Mouse (Mus musculus) heart, embryonic 12.5 days (tissue): ENCODE measurements at regions not wholly inside any gene's neighbourhood (a gene's known extent, or its start where the extent isn't known, plus 50 kb on each side); places are given as distances from the start of the nearest gene placed in this dataset.

Source experiments
- ATAC-seq: fragments of 200-750 bp; cut with Nextera tagmentation; 2 replicates; pipeline ENCODE4 v1.8.0; 2017; ENCODE audit warnings: moderate TSS enrichment, moderate library complexity; ENCODE audit not compliant: insufficient number of reproducible peaks, low FRiP score
- H3K27ac ChIP-seq: fragments of 300-500 bp; sonication (generic); 2 replicates; pipeline ENCODE4 v1.5.1; 2016; ENCODE audit warnings: mild to moderate bottlenecking, moderate library complexity; ENCODE audit not compliant: poor library complexity, severe bottlenecking
- H3K27me3 ChIP-seq: fragments of 300-500 bp; sonication (generic); replicated peaks from 2 replicates; pipeline ENCODE4 v1.6.1; 2016; ENCODE audit warnings: mild to moderate bottlenecking, moderate library complexity
- H3K36me3 ChIP-seq: fragments of 300-500 bp; sonication (generic); 2 replicates; pipeline ENCODE4 v1.6.1; 2016; ENCODE audit warnings: mild to moderate bottlenecking, moderate library complexity
- H3K4me1 ChIP-seq: fragments of 300-500 bp; sonication (generic); replicated peaks from 2 replicates; pipeline ENCODE4 v1.6.1; 2016; ENCODE audit warnings: mild to moderate bottlenecking
- H3K4me2 ChIP-seq: fragments of 300-500 bp; sonication (generic); 2 replicates; pipeline ENCODE4 v1.6.1; 2016; ENCODE audit warnings: mild to moderate bottlenecking, moderate library complexity
- H3K4me3 ChIP-seq: fragments of 300-500 bp; sonication (generic); 2 replicates; pipeline ENCODE4 v1.5.1; 2016; ENCODE audit warnings: mild to moderate bottlenecking
- H3K9ac ChIP-seq: fragments of 300-500 bp; sonication (generic); 2 replicates; pipeline ENCODE4 v1.6.1; 2016; ENCODE audit warnings: mild to moderate bottlenecking, moderate library complexity
- H3K9me3 ChIP-seq: fragments of 300-500 bp; sonication (generic); replicated peaks from 2 replicates; pipeline ENCODE4 v1.6.1; 2016; ENCODE audit warnings: mild to moderate bottlenecking, moderate library complexity
- WGBS: fragments of 180-500 bp; shearing (Covaris S2); methylation state at CpG from one replicate; pipeline ENCODE4 v1.1.7; 2016; 5-methylcytosine and 5-hydroxymethylcytosine counted together

DNA sequence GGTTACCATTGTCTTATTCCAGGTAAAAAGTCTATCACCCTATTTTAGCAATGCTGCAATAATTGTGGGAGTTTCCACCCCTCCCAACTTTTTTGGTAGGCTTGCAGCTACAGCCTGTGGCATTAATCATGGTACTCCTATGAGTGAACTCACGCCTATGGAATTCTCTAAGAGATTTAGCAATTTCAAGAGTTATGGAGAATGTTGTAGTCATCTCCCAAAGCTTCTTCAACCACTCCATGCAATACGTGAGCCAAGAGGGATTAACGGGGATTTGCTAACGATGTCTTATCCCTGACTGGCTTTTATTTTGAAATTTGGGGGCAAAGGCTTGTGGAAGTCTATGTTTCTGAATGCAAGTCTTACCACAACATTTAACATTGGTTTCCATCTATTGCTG lies 125.5 kb upstream of the Phactr1 start:
- H3K9ac ChIP-seq, result no peak overlapping the region
- H3K4me3 ChIP-seq, result no peak overlapping the region
- no peak for ATAC-seq
- no peaks in the 10 kb centered on the region for H3K9me3 ChIP-seq
- peaks cover 4% of the 10 kb centered on the region; the same call in 1 of the 2 replicates for H3K4me1 ChIP-seq
- WGBS, result 82% methylated on average over 4 of the region's 4 CpGs
- H3K36me3 ChIP-seq, result no peaks in the 10 kb centered on the region
- no peak overlapping the region for H3K4me2 ChIP-seq
- no peaks in the 10 kb centered on the region for H3K27me3 ChIP-seq
- no peak overlapping the region for H3K27ac ChIP-seq

DNA sequence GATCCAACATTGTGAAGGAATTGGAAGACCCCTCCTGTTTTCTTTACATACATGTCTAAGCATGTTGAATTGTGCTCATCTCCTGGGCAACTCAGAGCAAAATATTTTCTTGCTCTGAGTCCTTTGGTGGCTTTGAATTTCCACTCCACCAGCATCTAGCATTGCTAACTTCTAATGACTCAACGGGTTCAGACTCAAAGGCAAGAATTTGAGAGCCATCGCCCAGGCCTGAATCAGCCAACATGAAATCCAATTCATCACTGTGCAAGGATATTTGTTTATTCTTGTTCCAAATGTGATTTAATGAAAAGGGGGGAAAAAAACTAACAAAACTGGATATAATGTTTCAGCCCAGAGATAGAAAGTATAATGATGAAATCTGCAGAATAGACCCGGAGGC lies 121.9 kb upstream of the Phactr1 start:
- Histone ChIP-seq H3K9me3 (no peaks in the 10 kb centered on the region), H3K9ac (no peak overlapping the region), H3K4me3 (no peak overlapping the region), H3K27ac (no peak overlapping the region), H3K27me3 (no peaks in the 10 kb centered on the region), H3K4me1 (no peaks in the 10 kb centered on the region), H3K4me2 (no peak overlapping the region), H3K36me3 (no peaks in the 10 kb centered on the region)
- ATAC-seq, result no peak
- 85% methylated on average over 3 of the region's 3 CpGs for WGBS

DNA sequence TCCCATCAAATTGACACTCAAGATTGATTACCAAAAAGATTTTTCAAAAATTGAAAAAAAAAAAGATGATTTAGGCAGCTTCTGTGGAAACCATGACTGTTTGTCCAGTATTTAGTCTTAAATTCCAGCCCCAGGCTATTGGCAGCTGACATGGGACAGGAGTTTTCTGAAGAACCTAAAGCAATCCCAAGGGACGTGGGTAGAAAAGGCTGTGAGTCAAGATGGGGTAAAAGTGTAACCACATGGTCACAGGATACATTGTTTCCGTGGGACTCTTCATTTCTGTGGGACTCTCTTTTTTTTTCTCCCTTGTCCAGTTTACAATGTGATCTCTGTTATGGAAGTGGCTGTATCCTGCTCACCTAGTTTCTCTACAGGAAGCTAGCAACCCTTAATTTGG lies 119.0 kb upstream of the Phactr1 start:
- Histone ChIP-seq H3K4me3 (no peak overlapping the region), H3K9ac (no peak overlapping the region), H3K4me2 (no peak overlapping the region), H3K27me3 (no peaks in the 10 kb centered on the region), H3K9me3 (no peaks in the 10 kb centered on the region), H3K36me3 (no peaks in the 10 kb centered on the region), H3K27ac (no peak overlapping the region), H3K4me1 (no peaks in the 10 kb centered on the region)
- ATAC-seq, result no peak
- 71% methylated on average over 2 of the region's 2 CpGs for whole genome bisulfite sequencing

DNA sequence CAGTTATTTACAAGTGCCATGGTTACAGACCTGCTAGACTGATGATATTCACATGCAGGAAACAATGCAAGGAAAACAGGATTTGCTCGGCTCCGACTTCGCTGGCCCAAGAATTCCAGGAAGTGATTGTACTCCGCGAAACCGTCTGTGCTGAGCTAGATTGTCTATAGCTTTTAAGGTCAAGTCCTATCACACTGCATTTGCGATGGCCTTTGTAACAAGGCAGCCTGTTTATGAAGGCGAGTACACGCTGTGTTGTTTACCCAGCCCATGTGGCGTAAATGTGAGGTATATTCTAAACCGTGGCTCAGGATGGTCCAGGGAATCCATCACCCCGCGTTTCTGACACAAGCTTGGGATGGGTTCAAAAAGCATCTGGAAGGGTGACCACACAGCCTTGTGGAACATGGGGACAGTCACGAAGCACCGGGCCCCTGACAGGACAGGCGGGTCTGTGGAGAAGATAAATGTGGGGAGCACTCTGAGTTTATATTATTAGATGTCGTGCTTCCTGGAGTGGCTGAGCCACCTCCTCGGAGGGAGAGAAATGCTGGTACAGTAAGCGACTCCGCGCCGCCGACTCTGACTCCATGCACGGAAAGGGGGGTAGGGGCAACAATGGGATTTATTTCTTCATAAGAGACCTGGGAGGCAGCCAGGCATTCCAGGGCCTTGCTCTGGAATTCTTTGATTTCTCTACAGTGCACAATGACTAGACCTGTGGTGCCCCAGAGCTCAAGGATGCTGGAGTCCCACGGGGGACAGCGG lies 114.9 kb upstream of the Phactr1 start:
- peak; percentile 73 for ATAC-seq
- H3K9ac ChIP-seq, result no peak overlapping the region
- WGBS, result 55% methylated on average over 26 of the region's 26 CpGs

DNA sequence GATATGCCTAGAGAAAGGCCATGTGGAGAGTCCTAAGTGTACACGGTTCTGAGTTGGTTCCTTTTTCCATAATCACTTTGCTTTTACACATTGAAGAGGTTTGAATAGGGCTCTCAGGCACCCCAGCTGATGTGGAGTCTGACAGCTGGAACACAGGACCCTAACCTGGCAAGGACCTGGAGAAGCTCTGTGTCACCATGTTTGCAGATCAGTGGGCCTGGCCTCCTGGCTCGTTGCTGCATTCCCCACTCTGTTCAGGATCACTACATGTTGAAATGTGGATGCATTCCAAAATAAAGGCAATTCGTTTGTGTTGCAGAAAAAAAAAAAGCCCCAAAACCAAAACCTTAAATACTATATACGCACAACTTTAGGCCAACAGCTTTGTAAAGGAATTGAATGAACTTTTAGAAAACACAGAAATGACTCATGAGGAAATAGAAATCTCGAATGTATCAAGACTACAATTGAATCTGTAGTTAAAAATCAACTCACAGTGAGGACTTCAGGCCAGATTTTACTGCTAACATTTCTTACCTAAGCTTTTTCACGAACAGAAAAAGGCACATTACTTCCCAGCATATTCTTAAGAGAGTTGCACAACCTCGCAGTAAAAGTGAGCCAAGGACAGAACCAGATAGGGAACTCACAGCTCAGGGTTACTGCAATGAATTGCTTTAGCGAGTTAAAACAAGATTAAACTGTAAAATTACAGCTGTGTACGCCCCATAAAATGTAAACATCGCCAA lies 109.6 kb upstream of the Phactr1 start:
- no peaks in the 10 kb centered on the region for H3K27me3 ChIP-seq
- WGBS, result 69% methylated on average over 10 of the region's 10 CpGs
- ATAC-seq, result no peak
- no peak overlapping the region for H3K9ac ChIP-seq
- no peaks in the 10 kb centered on the region for H3K9me3 ChIP-seq
- H3K4me3 ChIP-seq, result no peak overlapping the region
- H3K4me1 ChIP-seq, result peaks cover 3% of the 10 kb centered on the region; the same call in 1 of the 2 replicates
- H3K27ac ChIP-seq, result no peak overlapping the region
- H3K36me3 ChIP-seq, result no peaks in the 10 kb centered on the region
- H3K4me2 ChIP-seq, result no peak overlapping the region

More for the DNA sequence above, 114.9 kb upstream of the Phactr1 start:
- Histone ChIP-seq H3K27me3 (no peaks in the 10 kb centered on the region), H3K36me3 (no peaks in the 10 kb centered on the region), H3K4me2 (peak overlapping the region; percentile 31; the same call in 1 of the 2 replicates), H3K4me1 (no peaks in the 10 kb centered on the region), H3K27ac (peak overlapping the region; percentile 52; the same call in 1 of the 2 replicates), H3K4me3 (no peak overlapping the region), H3K9me3 (no peaks in the 10 kb centered on the region)

DNA sequence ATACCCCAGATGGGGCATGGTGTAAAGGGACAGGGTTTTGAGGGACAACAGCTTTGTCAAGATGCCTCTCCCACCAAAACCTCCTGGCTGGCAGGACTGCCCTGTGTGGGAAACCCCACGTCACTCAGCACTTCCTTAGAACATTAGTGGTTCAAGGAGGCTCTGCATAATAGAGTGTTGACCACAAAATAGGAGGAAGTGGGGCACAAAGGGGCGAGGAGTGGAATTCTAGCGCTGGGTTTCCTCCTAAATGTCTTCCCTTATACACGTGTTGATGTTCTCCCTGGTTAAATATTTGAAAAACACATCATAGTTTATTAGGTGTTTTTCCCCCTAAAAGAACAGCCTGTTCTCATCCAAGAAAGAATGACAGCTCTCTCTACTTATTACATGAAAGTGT lies 106.2 kb upstream of the Phactr1 start:
- no peaks in the 10 kb centered on the region for H3K9me3 ChIP-seq
- ATAC-seq, result no peak
- H3K27me3 ChIP-seq, result no peaks in the 10 kb centered on the region
- H3K9ac ChIP-seq, result no peak overlapping the region
- 35% methylated on average over 4 of the region's 4 CpGs for WGBS
- no peak overlapping the region for H3K4me3 ChIP-seq
- no peaks in the 10 kb centered on the region for H3K36me3 ChIP-seq
- no peak overlapping the region for H3K4me2 ChIP-seq
- H3K27ac ChIP-seq, result no peak overlapping the region
- H3K4me1 ChIP-seq, result peaks cover 11% of the 10 kb centered on the region; the same call in 1 of the 2 replicates

DNA sequence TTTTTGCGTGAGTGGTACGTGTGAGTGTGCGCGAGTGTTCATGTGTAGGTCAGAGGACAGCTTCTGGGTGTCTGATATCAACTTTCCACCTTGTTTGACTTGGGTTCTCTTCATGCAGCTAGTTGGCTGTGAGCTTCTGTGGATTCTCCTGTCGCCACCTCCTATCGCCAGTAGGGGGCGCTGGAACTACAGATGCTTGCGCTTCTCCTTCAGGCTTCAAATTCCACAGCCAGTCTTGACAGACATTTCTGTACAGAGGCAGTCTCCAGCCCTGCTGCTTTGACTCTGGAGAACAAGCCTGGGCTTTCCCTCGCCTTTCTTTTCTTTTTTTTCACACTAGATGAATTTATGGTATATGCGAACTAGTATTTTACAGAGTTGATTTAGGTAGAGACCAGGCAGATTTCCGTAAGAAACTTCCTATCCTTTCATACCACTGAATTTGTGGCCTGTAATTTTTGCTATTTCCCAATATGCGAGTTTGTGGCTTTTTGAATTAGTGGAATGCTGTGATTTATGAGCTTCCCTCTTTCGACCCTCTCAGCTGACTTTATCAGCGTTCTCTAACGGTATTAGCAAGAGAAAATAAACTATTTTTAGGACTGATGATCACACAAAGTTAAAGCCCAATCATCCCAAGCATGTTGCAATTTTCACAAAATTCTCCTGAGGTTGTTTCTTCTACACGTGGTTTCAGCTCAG lies 104.5 kb upstream of the Phactr1 start:
- Histone ChIP-seq H3K36me3 (no peaks in the 10 kb centered on the region), H3K27ac (no peak overlapping the region), H3K4me2 (no peak overlapping the region), H3K4me3 (no peak overlapping the region), H3K9me3 (no peaks in the 10 kb centered on the region), H3K4me1 (peaks cover 11% of the 10 kb centered on the region; the same call in 1 of the 2 replicates), H3K9ac (no peak overlapping the region), H3K27me3 (no peaks in the 10 kb centered on the region)
- 25% methylated on average over 16 of the region's 16 CpGs for WGBS
- ATAC-seq, result no peak

DNA sequence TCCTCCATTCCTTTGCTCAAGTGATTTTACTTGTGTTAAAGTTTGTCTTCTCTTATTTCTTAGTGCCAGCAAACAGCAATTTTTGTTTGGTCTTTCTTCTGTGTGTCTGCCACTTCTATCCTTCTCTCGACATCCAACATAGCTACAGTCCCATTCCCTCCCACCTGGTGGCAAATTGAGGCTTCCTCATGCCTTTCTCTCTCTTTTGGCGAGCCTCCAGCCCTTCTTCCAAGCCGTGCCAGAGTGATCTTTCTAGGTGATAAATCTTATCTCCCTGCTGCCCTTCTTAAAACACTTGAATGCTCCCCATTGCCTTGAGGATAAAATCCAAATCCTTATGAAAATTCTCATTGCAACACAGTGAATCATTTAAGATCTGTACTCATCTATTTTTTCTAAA lies 101.0 kb upstream of the Phactr1 start:
- no peak overlapping the region for H3K4me2 ChIP-seq
- H3K36me3 ChIP-seq, result no peaks in the 10 kb centered on the region
- no peak overlapping the region for H3K9ac ChIP-seq
- H3K27ac ChIP-seq, result no peak overlapping the region
- ATAC-seq, result no peak
- H3K4me3 ChIP-seq, result no peak overlapping the region
- no peaks in the 10 kb centered on the region for H3K9me3 ChIP-seq
- 38% methylated on average over 3 of the region's 3 CpGs for WGBS
- H3K27me3 ChIP-seq, result no peaks in the 10 kb centered on the region
- H3K4me1 ChIP-seq, result 0 out of 2 replicates have a peak, but pooled peaks cover 8% of the 10 kb centered on the region

DNA sequence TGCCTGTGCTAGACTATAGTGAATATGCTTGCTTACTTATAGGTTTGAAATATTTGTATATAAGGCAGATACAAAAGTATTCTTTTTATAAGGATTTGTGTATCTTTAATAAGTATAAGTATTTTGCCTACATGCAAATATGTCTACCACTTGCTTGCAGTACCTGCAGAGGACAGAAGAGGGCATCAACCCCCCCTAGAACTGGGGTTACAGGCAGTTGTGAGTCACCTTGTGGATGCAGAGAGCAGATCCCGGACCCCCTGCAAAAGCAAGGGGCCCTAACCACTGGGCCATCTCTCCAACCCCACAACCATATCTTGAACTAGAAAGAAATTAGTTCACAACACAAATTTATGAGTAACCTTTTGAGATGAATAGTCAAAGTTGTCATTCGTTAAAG lies 91.3 kb upstream of the Phactr1 start:
- H3K9ac ChIP-seq, result no peak overlapping the region
- H3K27me3 ChIP-seq, result no peaks in the 10 kb centered on the region
- no peak overlapping the region for H3K4me2 ChIP-seq
- 66% methylated on average over 2 of the region's 2 CpGs for WGBS
- ATAC-seq, result no peak
- no peak overlapping the region for H3K27ac ChIP-seq
- H3K4me1 ChIP-seq, result peaks cover 10% of the 10 kb centered on the region
- no peaks in the 10 kb centered on the region for H3K36me3 ChIP-seq
- no peak overlapping the region for H3K4me3 ChIP-seq
- H3K9me3 ChIP-seq, result no peaks in the 10 kb centered on the region

DNA sequence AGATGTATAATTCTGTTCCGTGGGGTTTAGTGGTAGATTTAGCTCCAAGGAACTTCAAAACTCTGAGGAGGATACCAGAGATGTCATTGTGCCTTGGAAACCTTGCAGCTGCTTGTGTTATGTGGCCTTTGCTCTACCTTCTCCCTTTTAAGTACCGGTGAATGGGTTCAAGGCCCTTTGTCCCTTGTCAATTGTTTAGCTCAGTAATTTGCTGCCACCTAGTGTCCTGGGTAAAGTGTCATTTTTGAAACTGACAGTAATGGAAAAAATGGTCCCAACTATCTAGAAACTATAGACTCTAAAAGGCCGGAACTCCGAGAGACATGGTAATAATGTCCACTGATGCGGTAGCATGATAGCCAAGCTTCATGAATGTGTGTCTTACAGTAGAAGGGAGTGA lies 90.8 kb upstream of the Phactr1 start:
- no peak for ATAC-seq
- no peak overlapping the region for H3K9ac ChIP-seq
- H3K4me3 ChIP-seq, result no peak overlapping the region
- H3K4me1 ChIP-seq, result peaks cover 10% of the 10 kb centered on the region
- no peaks in the 10 kb centered on the region for H3K9me3 ChIP-seq
- no peak overlapping the region for H3K4me2 ChIP-seq
- no peaks in the 10 kb centered on the region for H3K36me3 ChIP-seq
- H3K27ac ChIP-seq, result no peak overlapping the region
- 75% methylated on average over 5 of the region's 5 CpGs for WGBS
- no peaks in the 10 kb centered on the region for H3K27me3 ChIP-seq

DNA sequence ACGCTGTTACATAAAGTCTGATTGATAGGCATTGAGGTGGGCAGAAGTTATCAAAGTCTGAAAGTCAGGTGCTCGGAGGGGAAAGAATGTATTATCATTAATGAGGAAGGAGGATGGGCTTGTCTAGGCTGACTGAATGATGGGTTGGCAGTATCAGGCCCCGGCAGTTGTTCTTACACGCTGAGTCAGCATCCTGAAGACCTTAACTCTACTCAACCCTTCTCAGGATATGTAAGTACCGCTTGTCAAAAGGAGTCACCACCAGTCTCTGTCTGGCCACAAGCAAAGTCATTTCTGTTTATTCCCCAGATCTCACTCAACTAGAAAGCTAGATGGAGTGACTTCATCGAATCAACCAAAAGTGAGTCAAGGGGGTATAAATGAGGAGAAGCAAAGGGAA lies 90.0 kb upstream of the Phactr1 start:
- no peaks in the 10 kb centered on the region for H3K27me3 ChIP-seq
- no peak overlapping the region for H3K27ac ChIP-seq
- no peak overlapping the region for H3K4me3 ChIP-seq
- no peaks in the 10 kb centered on the region for H3K9me3 ChIP-seq
- no peak for ATAC-seq
- 80% methylated on average over 6 of the region's 6 CpGs for WGBS
- H3K4me2 ChIP-seq, result no peak overlapping the region
- no peak overlapping the region for H3K9ac ChIP-seq
- peaks cover 10% of the 10 kb centered on the region for H3K4me1 ChIP-seq
- no peaks in the 10 kb centered on the region for H3K36me3 ChIP-seq
